Mouse (Mus musculus): ENCODE measurements around the gene Gm20662.

The Gm20662 gene

DNA sequence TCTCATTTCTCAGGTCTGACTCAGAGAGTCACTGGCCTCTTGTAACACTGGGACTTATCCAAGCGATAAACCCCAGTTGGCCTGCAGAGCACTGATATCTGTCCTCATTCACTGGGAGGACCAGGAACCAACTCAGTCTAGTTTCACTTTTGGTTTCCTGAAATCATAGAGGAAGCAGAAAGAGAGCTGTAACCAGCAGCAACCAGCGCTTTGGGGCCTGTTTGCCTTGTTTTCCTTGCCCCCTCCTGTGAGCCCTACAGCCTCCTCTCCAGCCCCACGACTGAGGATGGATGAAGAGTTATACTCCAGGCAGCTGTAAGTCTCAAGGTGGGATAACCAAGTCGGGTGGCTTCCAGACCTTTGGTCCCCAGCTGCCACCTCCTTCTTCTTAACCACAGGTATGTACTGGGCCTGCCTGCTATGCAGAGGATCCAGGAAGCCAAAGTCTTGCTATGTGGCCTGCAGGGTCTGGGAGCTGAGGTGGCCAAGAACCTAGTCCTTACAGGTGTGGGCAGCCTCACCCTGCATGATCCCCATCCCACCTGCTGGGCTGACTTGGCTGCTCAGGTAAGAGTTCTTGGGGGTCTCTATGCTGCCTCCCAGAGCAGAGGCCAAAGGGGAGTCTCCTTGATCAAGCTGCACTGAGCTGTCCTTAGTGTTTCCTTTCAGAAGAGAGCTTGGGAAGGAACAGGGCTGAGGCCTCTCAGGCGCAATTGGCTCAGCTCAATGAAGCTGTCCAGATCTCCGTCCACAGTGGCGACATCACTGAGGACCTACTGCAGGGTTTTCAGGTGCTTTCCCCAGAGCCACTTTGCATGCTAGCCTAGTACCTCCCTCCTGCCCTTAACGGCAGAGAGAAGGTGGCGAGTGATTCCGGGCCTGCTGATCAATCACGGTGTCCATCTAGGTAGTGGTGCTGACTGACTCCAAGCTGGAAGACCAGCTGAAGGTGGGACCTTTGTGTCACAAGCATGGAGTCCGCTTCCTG, 20.5 kb upstream of the Gm20662 start, which contains the start of gene Uba7:
Gene Uba7, plus strand, starts transcription at position 107 of the 988 bp plus-strand sequence.
- no peak for DNase-seq

DNA sequence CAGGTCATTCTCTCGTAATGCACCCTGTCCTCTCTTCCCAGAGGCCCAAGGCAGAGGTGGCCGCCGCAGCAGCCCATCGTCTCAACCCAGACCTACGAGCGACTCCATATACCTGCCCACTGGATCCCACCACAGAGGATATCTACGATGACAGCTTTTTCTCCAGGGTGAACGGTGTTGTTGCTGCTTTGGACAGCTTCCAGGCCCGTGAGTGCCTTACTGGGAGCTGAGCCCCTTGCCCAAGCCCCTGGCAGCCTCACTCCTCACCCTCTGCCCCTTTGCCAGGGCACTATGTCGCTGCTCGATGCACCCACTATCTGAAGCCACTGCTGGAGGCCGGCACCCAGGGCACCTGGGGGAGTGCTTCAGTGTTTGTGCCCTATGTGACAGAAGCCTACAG, 17.3 kb upstream of the Gm20662 start:
- DNase-seq, result no peak

DNA sequence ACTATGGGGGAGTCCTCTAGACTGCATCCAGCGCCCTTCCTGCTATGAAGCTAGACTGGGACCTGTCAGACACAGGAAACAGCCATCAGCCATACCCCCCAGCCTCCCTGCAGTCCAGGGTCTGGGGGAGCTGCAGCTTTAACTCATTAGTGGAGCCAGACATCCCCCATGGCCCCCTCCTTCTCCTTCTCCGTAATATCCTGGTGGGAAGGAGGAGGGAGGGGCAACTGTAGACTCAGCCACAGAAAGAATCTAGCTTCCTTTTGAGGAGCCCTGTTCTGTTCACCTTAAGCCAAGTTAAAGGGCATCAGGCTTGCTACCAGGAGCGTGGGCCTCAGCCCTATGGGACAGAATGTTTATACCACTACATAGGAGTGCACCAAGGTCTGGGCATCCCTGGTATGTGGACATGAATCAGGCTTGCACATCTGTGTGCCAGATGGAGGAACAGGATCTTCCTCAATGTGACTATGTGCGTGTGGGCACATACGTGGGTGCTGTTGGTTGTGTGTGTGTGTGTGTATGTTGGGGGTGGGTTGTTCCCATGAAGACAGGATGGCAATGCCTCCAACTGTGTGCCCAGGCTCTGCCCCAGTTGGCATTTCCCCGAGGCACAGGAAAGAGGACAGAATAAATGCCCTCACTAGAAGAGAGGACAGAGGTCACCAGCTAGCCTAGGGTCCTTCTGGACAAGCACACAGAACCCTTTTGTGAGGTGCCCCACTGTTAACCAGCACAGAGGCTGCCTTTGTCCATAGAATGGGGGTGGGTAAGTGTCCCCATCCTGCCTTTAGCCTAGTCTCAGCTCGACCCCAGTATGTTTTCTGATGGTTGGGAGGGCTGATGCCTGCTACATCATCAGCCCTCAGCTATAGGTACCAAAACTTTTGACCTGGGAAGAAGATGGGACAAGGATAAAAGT, 14.2 kb upstream of the Gm20662 start:
- no peak for DNase-seq

GRCm38 (mm10) chr9:107982681-107983346, 13.3 kb upstream of the Gm20662 start, which contains the start of gene Gm20661:
Gm20661 (plus strand) TSS chr9:107983058.
- DNase-seq, result peak; percentile 52 to 66

DNA sequence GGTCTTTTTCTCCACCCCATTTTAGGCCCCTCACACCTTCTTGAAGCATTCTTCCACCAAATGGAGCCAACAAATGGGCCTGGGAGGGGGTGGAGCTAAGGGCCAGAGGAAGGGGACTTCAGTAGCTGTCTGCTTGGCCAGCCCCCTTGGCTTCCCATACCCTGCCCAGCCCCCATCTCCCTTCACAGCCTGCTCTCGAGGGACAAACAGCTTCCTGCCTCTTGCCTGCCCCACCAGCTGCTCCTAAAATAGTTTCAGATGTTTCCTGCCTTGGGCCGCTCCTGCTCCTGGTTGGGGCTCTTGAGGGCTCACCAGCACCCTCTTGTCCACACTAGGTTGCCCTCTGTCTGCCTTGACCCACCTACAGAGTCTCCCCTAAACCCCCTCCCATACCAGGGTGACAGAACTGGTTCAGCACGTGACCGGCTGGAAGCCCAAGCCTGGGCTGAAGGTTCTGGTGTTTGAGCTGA, 12.7 kb upstream of the Gm20662 start:
- peak; percentile 42 to 58 for DNase-seq

GRCm38 (mm10) chr9:107984052-107984753, 11.9 kb upstream of the Gm20662 start:
- DNase-seq, result no peak

GRCm38 (mm10) chr9:107984754-107985055, 11.4 kb upstream of the Gm20662 start:
- DNase-seq, result no peak

GRCm38 (mm10) chr9:107985131-107986119, 10.7 kb upstream of the Gm20662 start, which contains the start of gene Inka1:
Inka1 (minus strand) TSS chr9:107985879.
- DNase-seq, result peak; percentile 85 to 86

DNA sequence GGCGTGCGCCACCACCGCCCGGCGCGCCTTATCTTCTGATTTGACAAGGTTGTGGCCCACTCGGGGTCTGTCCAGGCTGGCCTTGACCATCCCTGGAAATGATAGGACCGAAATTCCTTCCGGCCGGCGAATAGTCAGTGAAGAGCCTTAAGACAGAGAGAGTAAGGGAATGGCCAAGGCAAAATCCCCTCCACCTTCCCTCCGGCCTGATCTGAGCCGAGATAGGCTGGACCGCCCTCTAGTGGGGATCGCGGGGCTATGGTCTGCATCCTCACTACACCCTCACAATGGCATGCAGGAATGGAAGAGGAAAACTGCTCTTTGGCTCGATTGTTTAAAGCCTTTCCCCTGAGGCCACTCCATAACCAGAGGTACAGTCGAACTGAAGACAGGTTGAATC, 9.8 kb upstream of the Gm20662 start:
- DNase-seq, result peak; percentile 56 to 64

DNA sequence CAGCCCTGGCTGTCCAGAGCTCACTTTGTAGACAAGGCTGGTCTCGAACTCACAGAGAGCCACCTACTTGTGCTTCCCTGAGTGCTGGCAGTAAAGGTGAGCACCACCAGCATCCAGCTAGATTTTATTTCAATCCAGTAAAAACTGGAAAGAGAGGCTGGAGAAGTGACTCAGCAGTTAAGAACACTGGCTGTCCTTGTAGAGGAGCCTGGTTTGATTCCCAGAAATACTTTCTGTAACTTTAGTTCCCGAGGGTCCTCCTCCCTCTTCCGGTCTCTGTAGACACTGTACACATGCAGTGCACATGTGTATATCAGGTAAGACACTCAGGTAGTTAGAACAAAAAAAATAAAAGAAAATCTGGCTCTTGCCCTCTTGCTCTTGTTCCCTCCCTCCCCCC, 8.2 kb upstream of the Gm20662 start:
- DNase-seq, result no peak

GRCm38 (mm10) chr9:107992197-107992596, 4.0 kb upstream of the Gm20662 start, which contains the start of gene Cdhr4:
Cdhr4 (plus strand) TSS chr9:107992497.
- DNase-seq, result no peak

DNA sequence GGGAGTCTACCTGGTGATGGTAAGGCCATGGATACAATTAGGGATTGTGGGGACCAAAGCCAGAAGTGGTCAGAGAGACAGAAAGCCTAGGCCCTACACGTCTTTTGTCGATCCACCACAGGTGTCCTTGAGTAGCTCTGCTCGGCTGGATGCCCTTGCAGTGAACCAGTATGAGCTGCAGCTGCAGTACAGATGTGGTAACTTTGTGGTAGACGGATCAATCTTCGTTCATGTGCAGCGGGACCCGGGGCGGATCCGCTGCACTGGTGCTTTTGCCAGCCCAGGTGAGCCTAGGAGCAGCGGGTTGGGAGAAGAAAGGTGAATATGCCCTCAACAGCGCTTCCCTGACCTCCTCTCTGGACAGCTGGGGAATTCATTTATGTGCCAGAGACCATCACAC, 3.1 kb upstream of the Gm20662 start:
- DNase-seq, result no peak

DNA sequence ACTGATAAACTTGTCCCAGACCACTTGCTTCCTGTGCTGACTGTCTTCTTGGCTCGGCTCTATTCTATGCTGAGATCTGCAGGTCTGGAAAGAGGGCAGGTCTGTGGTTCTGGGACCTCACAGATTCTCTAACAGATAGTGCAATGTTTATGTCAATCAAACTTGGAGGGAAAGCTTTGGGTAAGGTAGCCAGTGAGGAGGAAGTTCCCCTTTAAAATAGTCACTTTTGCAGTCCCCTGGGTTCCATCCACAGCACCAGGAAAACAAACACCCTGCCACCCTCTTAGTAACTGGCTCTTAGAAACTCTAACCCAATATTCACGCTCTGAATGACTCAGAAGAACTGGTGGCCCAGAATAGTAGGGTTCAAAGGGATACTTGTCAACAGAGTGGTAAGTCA, 1.7 kb upstream of the Gm20662 start:
- DNase-seq, result no peak

DNA sequence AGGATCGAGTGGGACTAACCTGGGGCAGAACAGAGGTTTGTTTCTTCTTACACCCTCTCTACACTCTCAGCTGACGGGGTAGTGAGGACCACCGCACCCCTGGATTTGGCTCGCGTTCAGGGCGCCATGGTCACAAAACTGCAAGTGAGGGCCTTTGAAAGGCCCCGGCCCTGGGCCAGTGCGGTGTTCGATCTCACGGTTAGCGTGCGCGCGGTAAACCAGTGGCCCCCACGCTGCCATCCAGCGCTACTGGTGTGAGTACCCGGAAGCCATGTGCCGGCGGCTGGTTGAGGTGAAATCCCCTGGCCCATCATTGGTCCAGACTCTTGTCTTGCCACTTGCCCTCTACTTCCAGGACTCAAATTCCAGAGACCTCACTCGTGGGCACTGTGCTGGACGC, 636 bp upstream of the Gm20662 start:
- DNase-seq, result no peak

DNA sequence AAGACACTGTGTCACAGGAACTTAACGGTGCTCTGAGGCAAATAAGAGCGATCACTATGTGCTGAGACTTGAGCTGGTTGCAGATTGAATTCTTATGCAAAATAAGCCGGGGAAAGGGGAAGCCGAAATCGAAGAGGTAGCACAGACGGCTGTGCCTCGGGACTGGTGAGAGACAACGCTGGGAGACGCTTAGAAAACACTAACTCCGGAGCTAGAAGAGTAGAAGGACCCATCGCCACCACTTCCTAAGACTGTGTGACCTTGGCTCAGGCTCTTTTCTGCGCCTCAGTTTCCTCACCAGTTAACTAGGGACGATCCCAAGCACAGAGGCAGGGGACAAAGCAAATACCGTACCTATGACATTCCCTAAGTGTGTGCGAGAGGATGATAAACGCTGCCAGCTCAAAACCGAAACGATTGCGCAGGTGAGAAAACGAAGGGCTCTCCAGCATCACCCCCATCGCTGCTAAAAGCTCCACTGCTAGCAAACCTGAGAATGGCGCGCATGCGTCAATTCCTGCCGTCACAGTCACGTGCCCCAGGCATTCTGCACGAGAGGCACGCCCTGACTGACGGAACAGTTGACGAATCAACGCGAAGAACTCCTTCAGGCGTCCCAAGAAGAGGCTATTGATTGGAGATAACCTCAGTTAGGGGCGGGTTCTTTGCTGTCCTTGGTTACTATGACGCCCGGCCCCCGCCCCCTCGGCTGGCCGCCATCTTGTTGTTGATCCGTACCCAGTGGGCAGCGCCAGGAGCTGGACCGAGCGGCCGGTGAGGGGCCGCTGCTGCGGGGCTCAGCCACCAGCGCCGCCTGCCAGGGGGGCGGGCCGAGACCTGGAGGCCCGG, 6.0 kb downstream of the Gm20662 start, which contains the start of gene Ip6k1:
Gene Ip6k1, plus strand, starts transcription at position 580 of the 849 bp plus-strand sequence.
- DNase-seq, result peak; percentile 99 to 100

- no peak for DNase-seq
These were observed 6.8 kb downstream of the Gm20662 start for GRCm38 (mm10) chr9:108002778-108003530.

- DNase-seq, result peak in 1 of 2 experiments; percentile 38
These were observed 7.4 kb downstream of the Gm20662 start for GRCm38 (mm10) chr9:108003531-108003890.

DNA sequence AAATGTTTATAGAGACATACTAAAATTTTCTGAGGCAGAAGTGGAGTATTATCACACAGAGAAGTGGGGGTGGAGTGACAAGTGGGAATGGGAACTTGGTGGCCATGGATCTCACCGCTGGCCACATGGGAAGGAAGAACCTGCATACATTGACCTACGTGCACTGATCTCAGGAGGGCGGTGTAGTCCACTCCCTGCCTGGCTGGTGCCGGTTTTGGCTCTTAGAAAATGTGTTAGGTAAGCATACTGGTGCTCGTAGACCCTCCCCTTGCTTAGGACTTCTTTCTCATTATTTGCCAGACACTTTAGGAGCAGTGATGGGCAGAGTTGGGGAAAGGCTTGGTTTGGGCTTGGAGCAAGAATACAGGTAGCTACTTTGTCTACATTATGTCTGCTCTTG, 11.9 kb downstream of the Gm20662 start:
- no peak for DNase-seq

GRCm38 (mm10) chr9:108010385-108010784, 14.2 kb downstream of the Gm20662 start:
- no peak for DNase-seq
